Mouse (Mus musculus) myocyte (in vitro differentiated cells): ENCODE results near the gene Tsr1. TPM values are rescaled to one million over a fixed set of nuclear protein-coding genes. Genes with fewer than 3 reads are reported as not detected.

ENCODE experiments used
- H3K27me3 ChIP-seq: one replicate; pipeline ENCODE4 v1.6.1; 2011; ENCODE audit not compliant: control insufficient read depth, insufficient read depth, insufficient read length
- H3K36me3 ChIP-seq: one replicate; pipeline ENCODE4 v1.6.1; 2011; ENCODE audit not compliant: control insufficient read depth, insufficient read depth
- H3K4me2 ChIP-seq: one replicate; pipeline ENCODE4 v1.6.1; 2011; ENCODE audit warnings: low read depth, control low read depth
- H3K4me3 ChIP-seq: one replicate; pipeline ENCODE4 v1.5.1; 2011; ENCODE audit warnings: mild to moderate bottlenecking, control low read depth, moderate library complexity
- H3K79me2 ChIP-seq: one replicate; pipeline ENCODE4 v1.6.1; 2011; ENCODE audit not compliant: control insufficient read depth, insufficient read depth
- H3ac ChIP-seq: one replicate; pipeline ENCODE4 v1.6.1; 2011; ENCODE audit not compliant: control insufficient read depth, insufficient read length
- CEBPB ChIP-seq: IDR thresholded peaks from 2 replicates; pipeline ENCODE4 v1.6.1; 2011; ENCODE audit warnings: mild to moderate bottlenecking, moderate library complexity; ENCODE audit not compliant: poor library complexity, insufficient read depth, severe bottlenecking
- E2F4 ChIP-seq: IDR thresholded peaks from one replicate; pipeline ENCODE4 v1.6.1; 2011; ENCODE audit warnings: mild to moderate bottlenecking, control low read depth, moderate library complexity; ENCODE audit not compliant: insufficient read depth
- MAX ChIP-seq: IDR thresholded peaks from one replicate; pipeline ENCODE4 v1.6.1; 2011; ENCODE audit warnings: low read depth, mild to moderate bottlenecking, control low read depth
- MYOD1 ChIP-seq, 3 experiments: IDR thresholded peaks; one replicate each; pipeline ENCODE4 v1.6.1; 2011; ENCODE audit warnings: control low read depth in 2 of 3, low read depth in 2 of 3, mild to moderate bottlenecking in 2 of 3, moderate library complexity in 1 of 3; ENCODE audit not compliant: insufficient read length in 2 of 3, control insufficient read depth in 1 of 3
- MYOG ChIP-seq, 3 experiments: IDR thresholded peaks; one replicate each; pipeline ENCODE4 v1.6.1; 2011; ENCODE audit warnings: control low read depth in 2 of 3, low read depth in 2 of 3, mild to moderate bottlenecking in 2 of 3; ENCODE audit not compliant: insufficient read length in 2 of 3, control insufficient read depth in 1 of 3, insufficient read depth in 1 of 3
- POLR2A ChIP-seq: IDR thresholded peaks from one replicate; pipeline ENCODE4 v1.6.1; 2011; ENCODE audit warnings: low read depth, mild to moderate bottlenecking, control low read depth, moderate library complexity; ENCODE audit not compliant: insufficient read length
- POLR2AphosphoS2 ChIP-seq: IDR thresholded peaks from one replicate; pipeline ENCODE4 v1.6.1; 2011; ENCODE audit warnings: low read depth, control low read depth; ENCODE audit not compliant: insufficient read length
- REST ChIP-seq: IDR thresholded peaks from one replicate; pipeline ENCODE4 v1.6.1; 2011; ENCODE audit warnings: mild to moderate bottlenecking, control low read depth, moderate library complexity; ENCODE audit not compliant: insufficient read depth, insufficient read length
- SRF ChIP-seq: IDR thresholded peaks from one replicate; pipeline ENCODE4 v1.6.1; 2011; ENCODE audit warnings: low read depth; ENCODE audit not compliant: control insufficient read depth, insufficient read length
- TCF12 ChIP-seq: IDR thresholded peaks from one replicate; pipeline ENCODE4 v1.6.1; 2011; ENCODE audit warnings: mild to moderate bottlenecking, control low read depth; ENCODE audit not compliant: poor library complexity, insufficient read depth, severe bottlenecking
- TCF3 ChIP-seq: IDR thresholded peaks from one replicate; pipeline ENCODE4 v1.6.1; 2011; ENCODE audit warnings: low read depth, control low read depth; ENCODE audit not compliant: insufficient read length
- USF1 ChIP-seq: IDR thresholded peaks from one replicate; pipeline ENCODE4 v1.6.1; 2011; ENCODE audit warnings: low read depth, mild to moderate bottlenecking, control low read depth, moderate library complexity
- polyA plus RNA-seq: library from polyadenylated mRNA; unstranded; fragments of >200 nt; fragmentation: generic; extraction: Trizol; gene quantifications from one replicate; pipeline ENCODE4 v1.2.1, GENCODE M21; 2012; ENCODE audit warnings: missing spikeins

The Tsr1 gene
- polyA plus RNA-seq, 1 experiment = 26.7 TPM

- Histone ChIP-seq H3K27me3 (no peaks in the 10 kb centered on the region), H3K79me2 (peaks cover 48% of the 10 kb centered on the region), H3K36me3 (peaks cover 4% of the 10 kb centered on the region), H3K4me3 (peak overlapping the region; percentile 82), H3K4me2 (peak overlapping the region; percentile 92), H3ac (no peak overlapping the region)
- TF ChIP-seq USF1 (no peak), TCF3 (no peak)
These were observed 29.4 kb downstream of the Tsr1 start for GRCm38 (mm10) chr11:74927236-74927725.

DNA sequence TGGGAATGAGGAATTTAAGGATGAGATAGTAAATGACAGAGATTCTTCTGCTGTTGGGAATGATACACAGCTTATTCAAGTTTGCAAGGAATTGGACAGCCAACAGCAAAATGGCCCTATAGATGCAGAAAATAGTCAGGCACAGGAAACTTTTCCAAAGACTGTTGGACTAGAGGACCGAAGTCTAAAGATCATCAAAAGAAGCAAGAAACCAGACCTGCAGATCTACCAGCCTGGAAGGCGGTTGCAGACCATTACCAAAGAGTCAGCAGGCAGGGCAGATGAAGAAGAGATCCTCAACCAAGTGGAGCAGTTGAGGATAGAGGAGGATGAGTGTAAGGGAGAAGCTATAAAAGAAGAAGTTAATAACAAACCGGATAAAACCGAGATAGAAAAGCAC lies 31.2 kb downstream of the Tsr1 start:
- Histone ChIP-seq H3K36me3 (peaks cover 15% of the 10 kb centered on the region), H3K79me2 (peaks cover 38% of the 10 kb centered on the region), H3ac (no peak overlapping the region), H3K4me2 (no peak overlapping the region), H3K4me3 (no peak overlapping the region), H3K27me3 (no peaks in the 10 kb centered on the region)
- TF ChIP-seq E2F4 (no peak), MAX (no peak), MYOG (IDR thresholded peaks at IDR 0.05; ENCODE audit: control insufficient read depth in 1 of 3, insufficient read depth in 1 of 3, insufficient read length in 2 of 3, low read depth in 2 of 3) (no peak), POLR2AphosphoS2 (no peak), POLR2A (no peak), SRF (no peak), USF1 (no peak), CEBPB (no peak), TCF3 (no peak), REST (no peak), TCF12 (no peak), MYOD1 (IDR thresholded peaks at IDR 0.05; ENCODE audit: control insufficient read depth in 1 of 3, insufficient read length in 2 of 3, low read depth in 2 of 3) (no peak)

GRCm38 (mm10) chr11:74930391-74930790 lies 32.5 kb downstream of the Tsr1 start:
- TF ChIP-seq TCF12 (no peak), TCF3 (no peak), POLR2AphosphoS2 (no peak), USF1 (no peak), MAX (no peak), MYOG (IDR thresholded peaks at IDR 0.05; ENCODE audit: control insufficient read depth in 1 of 3, insufficient read depth in 1 of 3, insufficient read length in 2 of 3, low read depth in 2 of 3) (no peak), CEBPB (no peak), E2F4 (no peak), REST (no peak), MYOD1 (IDR thresholded peaks at IDR 0.05; ENCODE audit: control insufficient read depth in 1 of 3, insufficient read length in 2 of 3, low read depth in 2 of 3) (no peak), POLR2A (no peak), SRF (no peak)
- H3K79me2 ChIP-seq = peaks cover 27% of the 10 kb centered on the region
- H3K4me3 ChIP-seq = no peak overlapping the region
- no peak overlapping the region for H3K4me2 ChIP-seq
- no peaks in the 10 kb centered on the region for H3K27me3 ChIP-seq
- peaks cover 20% of the 10 kb centered on the region for H3K36me3 ChIP-seq
- H3ac ChIP-seq = no peak overlapping the region

DNA sequence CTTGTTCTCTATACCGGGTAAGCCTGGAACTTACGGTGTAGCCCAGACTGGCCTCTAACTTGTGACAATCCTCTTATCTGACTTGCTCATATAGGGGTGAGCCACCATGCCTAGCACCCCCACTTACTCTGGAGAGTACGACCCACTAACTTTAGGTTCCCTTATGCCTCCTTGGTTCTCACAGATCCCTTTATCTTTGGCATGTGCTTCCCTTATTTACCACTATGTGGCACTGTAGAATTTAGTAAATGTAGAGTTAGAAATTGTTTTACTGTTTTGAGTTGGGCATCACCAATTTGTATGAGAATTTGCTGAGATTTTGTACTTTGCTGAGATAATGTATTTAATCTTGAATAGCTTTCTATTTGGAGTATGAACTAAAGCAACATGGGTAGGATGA lies 48.5 kb downstream of the Tsr1 start:
- Histone ChIP-seq H3ac (no peak overlapping the region), H3K4me3 (no peak overlapping the region), H3K27me3 (no peaks in the 10 kb centered on the region), H3K79me2 (no peaks in the 10 kb centered on the region), H3K4me2 (no peak overlapping the region), H3K36me3 (peaks cover 21% of the 10 kb centered on the region)
- TF ChIP-seq TCF12 (no peak), USF1 (no peak), MAX (no peak), TCF3 (no peak), POLR2AphosphoS2 (no peak), REST (no peak), E2F4 (no peak), CEBPB (no peak)

GRCm38 (mm10) chr11:74954901-74955300 lies 57.0 kb downstream of the Tsr1 start:
- no peak overlapping the region for H3K4me3 ChIP-seq
- H3K79me2 ChIP-seq = no peaks in the 10 kb centered on the region
- no peak overlapping the region for H3K4me2 ChIP-seq
- no peaks in the 10 kb centered on the region for H3K27me3 ChIP-seq
- no peaks in the 10 kb centered on the region for H3K36me3 ChIP-seq
- no peak overlapping the region for H3ac ChIP-seq
- TF ChIP-seq MYOD1 (IDR thresholded peaks at IDR 0.05; ENCODE audit: control insufficient read depth in 1 of 3, insufficient read length in 2 of 3, low read depth in 2 of 3) = peak in 1 of 3 experiments; percentile 79
- peak in 2 of 3 experiments; percentile 13 to 78 for TF ChIP-seq MYOG (IDR thresholded peaks at IDR 0.05; ENCODE audit: control insufficient read depth in 1 of 3, insufficient read depth in 1 of 3, insufficient read length in 2 of 3, low read depth in 2 of 3)
- TF ChIP-seq USF1 = no peak
